Mouse (Mus musculus) kidney, adult 9 months (tissue): Measurements from ENCODE around the gene Kcnk13.

Experiments used
- DNase-seq: peaks from one replicate; pipeline ENCODE4 v3.0.0; 2022

Kcnk13 gene

GRCm38 (mm10) chr12:100099971-100100706, 135.8 kb downstream of the Kcnk13 start:
- no peak for DNase-seq

GRCm38 (mm10) chr12:100100707-100101030, 136.4 kb downstream of the Kcnk13 start:
- DNase-seq, result no peak

- DNase-seq, result no peak
Measured at GRCm38 (mm10) chr12:100101651-100102050, 137.4 kb downstream of the Kcnk13 start.

- no peak for DNase-seq
Measured at GRCm38 (mm10) chr12:100104530-100104929, 140.2 kb downstream of the Kcnk13 start.

GRCm38 (mm10) chr12:100106275-100106895, 142.1 kb downstream of the Kcnk13 start:
- DNase-seq, result peak; percentile 72

DNA sequence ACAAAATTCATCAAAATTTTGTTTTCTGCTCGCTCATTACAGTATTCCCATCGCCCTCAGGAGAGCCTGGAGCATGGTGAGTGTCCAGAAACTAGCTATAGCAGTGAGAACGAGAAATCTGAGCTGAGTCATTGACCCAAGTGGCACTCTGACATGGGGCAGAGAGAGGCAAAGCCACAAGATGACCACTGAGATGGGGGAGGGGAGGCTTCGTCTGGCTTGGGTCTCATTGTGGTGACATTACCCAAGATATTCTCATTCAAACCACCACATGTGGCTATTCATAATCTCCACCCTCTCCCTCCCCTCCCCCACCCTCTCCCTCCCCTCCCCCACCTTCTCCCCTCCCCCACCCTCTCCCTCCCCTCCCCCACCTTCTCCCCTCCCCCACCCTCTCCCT, 143.1 kb downstream of the Kcnk13 start:
- no peak for DNase-seq

DNA sequence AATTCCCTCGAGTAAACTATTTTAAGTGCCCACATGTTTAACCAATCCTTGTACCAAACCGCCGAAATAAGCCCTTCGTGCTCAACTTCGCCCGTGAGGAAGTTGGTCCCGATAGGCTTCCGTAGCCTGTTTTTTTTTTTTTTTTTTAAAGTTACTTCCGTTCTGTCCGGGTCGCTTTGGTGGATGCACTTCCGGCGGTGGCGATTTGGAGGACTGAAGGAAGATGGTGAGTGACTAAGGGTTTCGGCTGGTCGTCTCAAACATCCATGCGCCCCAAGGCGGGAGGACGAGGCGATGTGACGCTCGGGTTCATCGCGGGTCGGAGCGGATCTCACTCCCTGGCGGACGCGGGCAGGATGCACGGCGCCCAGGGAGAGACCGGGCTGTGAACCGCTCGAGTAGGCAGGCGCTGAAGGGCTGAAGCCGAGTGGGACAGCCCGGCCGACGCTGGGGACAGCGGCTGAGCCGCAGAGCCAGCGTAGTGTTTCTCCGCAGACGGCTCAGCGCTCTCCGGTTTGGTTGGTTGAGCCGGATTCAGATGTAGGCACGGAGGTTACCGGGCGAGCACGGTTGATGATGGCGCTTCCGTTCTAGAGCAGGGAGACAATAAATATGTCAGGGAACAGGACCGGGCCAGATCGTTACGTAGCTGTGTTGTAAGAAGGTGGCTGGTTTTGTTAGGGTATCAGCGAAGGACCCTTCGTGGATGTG, 145.8 kb downstream of the Kcnk13 start, which contains the start of gene Psmc1:
Gene Psmc1, plus strand, starts transcription at position 169 of the 711 bp plus-strand sequence.
- peak; percentile 80 for DNase-seq
